Mouse (Mus musculus) kidney, adult 2 months (tissue): ENCODE measurements around the gene Jade1.

ENCODE experiments used
- CTCF ChIP-seq: fragments of 200-500 bp; conservative IDR thresholded peaks from 2 replicates; pipeline ENCODE4 v1.5.1; 2011; ENCODE audit warnings: low read depth, mild to moderate bottlenecking, control low read depth, low read length, moderate library complexity, mixed read lengths; ENCODE audit not compliant: insufficient read depth, insufficient read length
- POLR2A ChIP-seq: fragments of 200-500 bp; IDR thresholded peaks from one replicate; pipeline ENCODE4 v1.6.1; 2011; ENCODE audit warnings: low read depth, low read length, control low read depth

DNA sequence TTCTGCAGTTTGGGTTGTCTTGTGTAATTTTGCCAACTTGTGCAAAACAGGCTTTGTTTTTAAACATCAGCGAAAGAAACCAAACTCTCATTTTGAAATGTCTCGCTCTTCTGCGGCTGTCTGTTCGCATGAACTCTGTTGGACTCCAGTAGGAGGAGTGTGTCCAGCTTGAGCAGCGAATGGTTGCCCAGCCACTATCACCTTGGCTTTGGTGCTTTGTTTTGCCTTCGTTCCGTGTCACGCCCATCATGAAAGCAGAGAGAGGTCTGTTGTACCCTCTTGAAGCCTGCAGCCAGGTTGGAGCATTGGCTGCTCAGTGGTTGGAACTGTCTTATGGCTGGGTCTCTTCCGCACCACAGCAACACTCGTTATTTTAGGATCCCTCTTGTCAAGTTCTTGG is 43.7 kb downstream of the Jade1 start:
- TF ChIP-seq CTCF (no peak), POLR2A (no peak)
